Mouse (Mus musculus) heart, embryonic 11.5 days (tissue): ENCODE measurements at regions not wholly inside any gene's neighbourhood (a gene's known extent, or its start where the extent isn't known, plus 50 kb on each side); places are given as distances from the start of the nearest gene placed in this dataset.
A peak's percentile ranks its signal among the peaks of the same experiment; 100 is the strongest.

ENCODE experiments used
- ATAC-seq: fragments of 200-750 bp; cut with Nextera tagmentation; replicated peaks from 2 replicates; pipeline ENCODE4 v1.8.0; 2017; ENCODE audit warnings: moderate library complexity; ENCODE audit not compliant: insufficient number of reproducible peaks, low FRiP score, low TSS enrichment
- H3K27ac ChIP-seq: fragments of 300-500 bp; sonication (generic); 2 replicates; pipeline ENCODE4 v1.5.1; 2014; ENCODE audit warnings: mild to moderate bottlenecking, low read depth, low read length
- H3K27me3 ChIP-seq: fragments of 300-500 bp; sonication (generic); 2 replicates; pipeline ENCODE4 v1.6.1; 2014; ENCODE audit warnings: mild to moderate bottlenecking, low read length, mixed read lengths; ENCODE audit not compliant: control insufficient read depth, insufficient read depth
- H3K36me3 ChIP-seq: fragments of 300-500 bp; sonication (generic); 2 replicates; pipeline ENCODE4 v1.6.1; 2014; ENCODE audit warnings: mild to moderate bottlenecking, low read length, moderate library complexity, mixed read lengths; ENCODE audit not compliant: control insufficient read depth, insufficient read depth
- H3K4me1 ChIP-seq: fragments of 300-500 bp; sonication (generic); 2 replicates; pipeline ENCODE4 v1.6.1; 2014; ENCODE audit warnings: low read length; ENCODE audit not compliant: control insufficient read depth, insufficient read depth
- H3K4me2 ChIP-seq: fragments of 300-500 bp; sonication (generic); 2 replicates; pipeline ENCODE4 v1.6.1; 2014; ENCODE audit warnings: mild to moderate bottlenecking, moderate library complexity
- H3K4me3 ChIP-seq: fragments of 300-500 bp; sonication (generic); 2 replicates; pipeline ENCODE4 v1.5.1; 2014; ENCODE audit warnings: low read depth, low read length
- H3K9ac ChIP-seq: fragments of 300-500 bp; sonication (generic); 2 replicates; pipeline ENCODE4 v1.6.1; 2014; ENCODE audit warnings: mild to moderate bottlenecking, low read depth, low read length, moderate library complexity
- H3K9me3 ChIP-seq: fragments of 300-500 bp; sonication (generic); replicated peaks from 2 replicates; pipeline ENCODE4 v1.6.1; 2016; ENCODE audit warnings: low read length; ENCODE audit not compliant: control insufficient read depth
- WGBS: fragments of 180-500 bp; shearing (Covaris S2); extraction: QIAGEN DNeasy Blood & Tissue Kit; methylation state at CpG from one replicate; pipeline ENCODE4 v1.1.7; 2014; ENCODE audit not compliant: insufficient replicate concordance; 5-methylcytosine and 5-hydroxymethylcytosine counted together

GRCm38 (mm10) chr14:99763336-99763735 is 464.8 kb downstream of the Klf5 start:
- no peak for ATAC-seq
- H3K9me3 ChIP-seq: no peaks in the 10 kb centered on the region
- H3K27me3 ChIP-seq: no peaks in the 10 kb centered on the region
- no peak overlapping the region for H3K27ac ChIP-seq
- 73% methylated on average over 3 of the region's 3 CpGs for WGBS
- H3K4me3 ChIP-seq: no peak overlapping the region
- H3K36me3 ChIP-seq: no peaks in the 10 kb centered on the region
- H3K4me2 ChIP-seq: no peak overlapping the region
- H3K9ac ChIP-seq: no peak overlapping the region
- H3K4me1 ChIP-seq: no peaks in the 10 kb centered on the region

GRCm38 (mm10) chr14:99771009-99771408 is 472.5 kb downstream of the Klf5 start:
- 83% methylated on average over 1 of the region's 1 CpGs for WGBS
- Histone ChIP-seq H3K4me2 (no peak overlapping the region), H3K9ac (no peak overlapping the region), H3K9me3 (no peaks in the 10 kb centered on the region), H3K4me1 (0 out of 2 replicates have a peak, but pooled peaks cover 2% of the 10 kb centered on the region), H3K27ac (no peak overlapping the region), H3K36me3 (no peaks in the 10 kb centered on the region), H3K27me3 (no peaks in the 10 kb centered on the region), H3K4me3 (no peak overlapping the region)
- ATAC-seq: no peak

DNA sequence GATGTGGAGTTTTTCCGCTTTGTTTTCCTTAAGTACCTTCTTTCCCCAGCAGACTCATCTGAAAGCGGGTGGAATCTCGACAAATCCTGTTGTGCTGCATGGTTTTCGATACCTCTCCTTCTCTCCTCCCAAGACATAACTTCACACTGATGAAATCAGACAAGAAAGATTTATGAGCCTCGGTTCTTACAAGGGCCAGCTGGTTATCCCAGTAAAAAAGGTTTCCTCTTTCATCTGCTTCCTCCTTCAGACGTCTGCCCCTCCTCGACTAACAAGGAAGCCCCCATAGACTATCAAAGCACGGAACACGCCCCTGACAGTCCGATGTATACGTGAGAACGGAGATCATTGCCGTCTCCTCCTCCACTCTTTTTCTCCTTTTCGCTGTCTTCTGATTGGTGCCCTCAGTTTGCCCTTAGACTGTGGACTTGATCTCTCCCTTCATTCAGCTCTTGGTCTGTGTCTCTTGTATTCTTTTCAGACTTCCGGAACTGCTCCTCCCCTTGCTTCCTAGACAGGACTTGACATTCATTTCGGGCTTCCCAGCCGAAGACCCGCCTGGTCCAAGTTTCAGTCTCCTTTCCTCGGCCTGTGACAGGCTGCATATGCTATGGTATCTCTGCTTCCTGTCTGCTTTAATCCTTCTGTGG is 474.4 kb downstream of the Klf5 start:
- H3K4me2 ChIP-seq: no peak overlapping the region

DNA sequence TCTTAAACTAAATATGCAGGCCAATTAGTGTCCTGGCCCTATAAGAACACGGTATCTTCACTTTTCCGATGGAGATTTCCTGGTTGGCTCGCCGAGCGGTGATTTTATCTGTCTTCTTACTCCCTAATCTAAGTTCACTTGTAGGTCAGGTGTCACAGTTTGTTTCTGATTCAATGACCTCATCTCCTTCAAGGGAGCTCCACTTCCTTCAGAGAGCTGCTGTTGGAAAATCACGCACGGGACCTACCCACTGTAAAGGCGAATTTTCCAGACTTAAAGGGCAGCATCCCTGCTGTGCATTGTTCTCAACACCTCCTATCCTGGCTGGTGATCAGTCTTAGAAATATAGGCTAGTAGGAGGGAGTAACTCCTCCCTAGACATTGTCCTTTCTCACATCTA is 480.0 kb downstream of the Klf5 start:
- H3K27me3 ChIP-seq: no peaks in the 10 kb centered on the region
- peak; percentile 65 for ATAC-seq
- H3K27ac ChIP-seq: no peak overlapping the region
- no peak overlapping the region for H3K9ac ChIP-seq
- no peaks in the 10 kb centered on the region for H3K36me3 ChIP-seq
- no peaks in the 10 kb centered on the region for H3K9me3 ChIP-seq
- WGBS: 24% methylated on average over 8 of the region's 8 CpGs
- 0 out of 2 replicates have a peak, but pooled peaks cover 2% of the 10 kb centered on the region for H3K4me1 ChIP-seq
- H3K4me2 ChIP-seq: no peak overlapping the region
- no peak overlapping the region for H3K4me3 ChIP-seq

More for the DNA sequence above, 474.4 kb downstream of the Klf5 start:
- H3K9me3 ChIP-seq: no peaks in the 10 kb centered on the region
- H3K36me3 ChIP-seq: no peaks in the 10 kb centered on the region
- H3K4me3 ChIP-seq: no peak overlapping the region
- H3K9ac ChIP-seq: no peak overlapping the region
- no peak overlapping the region for H3K27ac ChIP-seq
- 0 out of 2 replicates have a peak, but pooled peaks cover 2% of the 10 kb centered on the region for H3K4me1 ChIP-seq
- no peaks in the 10 kb centered on the region for H3K27me3 ChIP-seq
- ATAC-seq: no peak
- WGBS: 54% methylated on average over 19 of the region's 19 CpGs

- WGBS: 68% methylated on average over 4 of the region's 4 CpGs
Measured at GRCm38 (mm10) chr14:99778957-99779356, 480.5 kb downstream of the Klf5 start.

GRCm38 (mm10) chr14:99783646-99784045 is 485.2 kb downstream of the Klf5 start:
- no peak overlapping the region for H3K4me3 ChIP-seq
- H3K9ac ChIP-seq: no peak overlapping the region
- H3K27me3 ChIP-seq: no peaks in the 10 kb centered on the region
- H3K4me2 ChIP-seq: no peak overlapping the region
- no peak for ATAC-seq
- H3K4me1 ChIP-seq: no peaks in the 10 kb centered on the region
- H3K9me3 ChIP-seq: no peaks in the 10 kb centered on the region
- no peak overlapping the region for H3K27ac ChIP-seq
- H3K36me3 ChIP-seq: no peaks in the 10 kb centered on the region
- 84% methylated on average over 1 of the region's 1 CpGs for WGBS

More at GRCm38 (mm10) chr14:99778957-99779356, 480.5 kb downstream of the Klf5 start:
- 0 out of 2 replicates have a peak, but pooled peaks cover 2% of the 10 kb centered on the region for H3K4me1 ChIP-seq
- no peaks in the 10 kb centered on the region for H3K9me3 ChIP-seq
- no peaks in the 10 kb centered on the region for H3K36me3 ChIP-seq
- H3K9ac ChIP-seq: no peak overlapping the region
- H3K27me3 ChIP-seq: no peaks in the 10 kb centered on the region
- no peak for ATAC-seq
- no peak overlapping the region for H3K4me2 ChIP-seq
- no peak overlapping the region for H3K4me3 ChIP-seq
- H3K27ac ChIP-seq: no peak overlapping the region

GRCm38 (mm10) chr14:99785106-99785505 is 486.6 kb downstream of the Klf5 start:
- Histone ChIP-seq H3K27me3 (no peaks in the 10 kb centered on the region), H3K27ac (no peak overlapping the region), H3K36me3 (no peaks in the 10 kb centered on the region), H3K9me3 (no peaks in the 10 kb centered on the region), H3K4me2 (no peak overlapping the region), H3K9ac (no peak overlapping the region), H3K4me3 (no peak overlapping the region), H3K4me1 (no peaks in the 10 kb centered on the region)
- no peak for ATAC-seq
- 86% methylated on average over 5 of the region's 5 CpGs for WGBS

GRCm38 (mm10) chr14:99786367-99786766 is 487.9 kb downstream of the Klf5 start:
- Histone ChIP-seq H3K9ac (no peak overlapping the region), H3K4me3 (no peak overlapping the region), H3K4me2 (no peak overlapping the region), H3K9me3 (no peaks in the 10 kb centered on the region), H3K4me1 (no peaks in the 10 kb centered on the region), H3K27ac (no peak overlapping the region), H3K27me3 (no peaks in the 10 kb centered on the region), H3K36me3 (no peaks in the 10 kb centered on the region)
- 83% methylated on average over 1 of the region's 1 CpGs for WGBS
- ATAC-seq: no peak

DNA sequence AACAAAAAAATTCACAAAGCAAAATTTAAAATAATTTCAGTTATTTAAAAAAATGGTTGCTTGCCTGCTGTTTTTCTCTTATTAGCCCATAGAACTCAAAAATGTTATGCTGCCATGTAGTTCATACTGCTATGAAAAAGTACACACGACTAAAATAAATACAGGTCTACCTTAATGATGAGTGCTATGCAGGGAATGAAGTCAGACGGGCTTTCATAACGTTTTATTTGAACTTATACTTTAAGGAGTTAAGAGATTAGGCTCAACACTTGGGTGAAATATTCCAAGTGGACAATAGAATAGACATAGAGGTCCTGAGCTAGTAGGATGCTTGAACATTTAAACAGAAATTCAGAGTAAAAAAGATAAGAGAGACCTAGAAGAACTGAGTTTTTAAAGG is 489.7 kb downstream of the Klf5 start:
- 72% methylated on average over 3 of the region's 3 CpGs for WGBS
- no peaks in the 10 kb centered on the region for H3K27me3 ChIP-seq
- H3K4me1 ChIP-seq: no peaks in the 10 kb centered on the region
- no peak overlapping the region for H3K27ac ChIP-seq
- H3K9me3 ChIP-seq: no peaks in the 10 kb centered on the region
- H3K4me2 ChIP-seq: no peak overlapping the region
- H3K4me3 ChIP-seq: no peak overlapping the region
- no peak for ATAC-seq
- H3K36me3 ChIP-seq: no peaks in the 10 kb centered on the region
- H3K9ac ChIP-seq: no peak overlapping the region
